Mouse (Mus musculus) bone marrow, adult 2 months (tissue): ENCODE measurements around the gene Nucks1. TPM values are rescaled to one million over a fixed set of nuclear protein-coding genes. Genes with fewer than 3 reads are reported as not detected.
A peak's percentile ranks its signal among the peaks of the same experiment; 100 is the strongest.

Experiments
- H3K27ac ChIP-seq: fragments of 200-500 bp; 2 replicates; pipeline ENCODE4 v1.5.1; 2012; ENCODE audit warnings: low read depth, mild to moderate bottlenecking, control low read depth, inconsistent platforms, low read length; ENCODE audit not compliant: control insufficient read depth, poor library complexity, insufficient read depth
- H3K4me1 ChIP-seq: fragments of 200-500 bp; 2 replicates; pipeline ENCODE4 v1.6.1; 2011; ENCODE audit warnings: low read length; ENCODE audit not compliant: control insufficient read depth, insufficient read depth
- H3K4me3 ChIP-seq: fragments of 200-500 bp; replicated peaks from 2 replicates; pipeline ENCODE3; 2011; ENCODE audit warnings: mild to moderate bottlenecking, low read depth, low read length, control low read depth; ENCODE audit not compliant: control insufficient read depth
- CTCF ChIP-seq: fragments of 200-500 bp; IDR thresholded peaks from 2 replicates; pipeline ENCODE4 v1.5.1; 2011; ENCODE audit warnings: low read length, control low read depth; ENCODE audit not compliant: control insufficient read depth, insufficient read depth
- POLR2A ChIP-seq: fragments of 200-500 bp; IDR thresholded peaks from 2 replicates; pipeline ENCODE4 v1.6.1; 2011; ENCODE audit warnings: low read depth, mild to moderate bottlenecking, control low read depth, low read length, borderline replicate concordance; ENCODE audit not compliant: control insufficient read depth
- WGBS: fragments of 180-500 bp; shearing (Covaris S2); methylation state at CpG from one replicate; pipeline ENCODE4 v1.1.7; 2018; 5-methylcytosine and 5-hydroxymethylcytosine counted together
- polyA plus RNA-seq: library from polyadenylated mRNA; stranded (reverse); fragments of >200 nt; gene quantifications from 2 replicates; pipeline ENCODE4 v1.2.4, GENCODE M21; 2011; ENCODE audit warnings: low replicate concordance; ENCODE audit not compliant: missing spikeins, insufficient read depth, insufficient read length

The Nucks1 gene
- polyA plus RNA-seq, 1 experiment, result 86.6 TPM

GRCm38 (mm10) chr1:131972498-131973334 lies 62.4 kb downstream of the Nucks1 start:
- 71% methylated on average over 13 of the region's 13 CpGs for WGBS
- no peaks in the 10 kb centered on the region for H3K4me1 ChIP-seq
- TF ChIP-seq POLR2A (no peak), CTCF (no peak)
- no peak overlapping the region for H3K27ac ChIP-seq
- no peak overlapping the region for H3K4me3 ChIP-seq

GRCm38 (mm10) chr1:131973991-131974390 lies 63.7 kb downstream of the Nucks1 start:
- Histone ChIP-seq H3K4me3 (no peak overlapping the region), H3K27ac (no peak overlapping the region), H3K4me1 (no peaks in the 10 kb centered on the region)
- 79% methylated on average over 6 of the region's 6 CpGs for WGBS
- TF ChIP-seq POLR2A (no peak), CTCF (no peak)

- no peak overlapping the region for H3K4me3 ChIP-seq
- TF ChIP-seq POLR2A, result no peak
- no peak for TF ChIP-seq CTCF
- WGBS, result 90% methylated on average over 5 of the region's 5 CpGs
- no peaks in the 10 kb centered on the region for H3K4me1 ChIP-seq
- no peak overlapping the region for H3K27ac ChIP-seq
Observed at GRCm38 (mm10) chr1:131976886-131977285, 66.6 kb downstream of the Nucks1 start.

GRCm38 (mm10) chr1:131980471-131980870 lies 70.1 kb downstream of the Nucks1 start:
- no peak overlapping the region for H3K27ac ChIP-seq
- WGBS, result 50% methylated on average over 2 of the region's 2 CpGs
- H3K4me3 ChIP-seq, result no peak overlapping the region
- TF ChIP-seq CTCF (no peak), POLR2A (no peak)
- H3K4me1 ChIP-seq, result no peaks in the 10 kb centered on the region

- 52% methylated on average over 12 of the region's 12 CpGs for WGBS
- TF ChIP-seq CTCF, result peak; percentile 76
- TF ChIP-seq POLR2A, result 0 out of 2 replicates have a peak, but pooled peaks have one; percentile 17
- H3K4me3 ChIP-seq, result no peak overlapping the region
- no peak overlapping the region; the same call in 1 of the 2 replicates for H3K27ac ChIP-seq
- no peaks in the 10 kb centered on the region for H3K4me1 ChIP-seq
Observed at GRCm38 (mm10) chr1:131981378-131982013, 71.2 kb downstream of the Nucks1 start.

- Histone ChIP-seq H3K27ac (no peak overlapping the region), H3K4me1 (no peaks in the 10 kb centered on the region), H3K4me3 (no peak overlapping the region)
- TF ChIP-seq POLR2A (no peak), CTCF (peak; percentile 98)
- 11% methylated on average over 5 of the region's 5 CpGs for WGBS
Observed at GRCm38 (mm10) chr1:131982907-131983306, 72.6 kb downstream of the Nucks1 start.

GRCm38 (mm10) chr1:131983806-131984205 lies 73.5 kb downstream of the Nucks1 start:
- 80% methylated on average over 2 of the region's 2 CpGs for WGBS
- Histone ChIP-seq H3K4me1 (no peaks in the 10 kb centered on the region), H3K4me3 (no peak overlapping the region), H3K27ac (no peak overlapping the region)
- TF ChIP-seq CTCF (no peak), POLR2A (no peak)

Other genes with a start within 250 kb of the Nucks1 start
- 6.5 and 7.2 TPM in 2 replicates for gene Rab7b, start 221.8 kb upstream of the Nucks1 start, polyA plus RNA-seq
- 4.0 TPM in 1 of 2 replicates, not detected in the other for gene Slc26a9, start 166.5 kb upstream of the Nucks1 start, polyA plus RNA-seq
- 0.35 TPM in 1 of 2 replicates, not detected in the other for gene Pm20d1, start 113.2 kb upstream of the Nucks1 start, polyA plus RNA-seq
- 1.4 and 2.2 TPM in 2 replicates for gene Slc41a1, start 83.0 kb upstream of the Nucks1 start, polyA plus RNA-seq
- gene Rab29, start 43.3 kb upstream of the Nucks1 start, polyA plus RNA-seq, result 14.6 and 15.7 TPM in 2 replicates
- gene Slc45a3, start 52.4 kb downstream of the Nucks1 start, polyA plus RNA-seq, result 1.5 and 1.7 TPM in 2 replicates
- 73.2 and 91.1 TPM in 2 replicates for gene Elk4, start 97.1 kb downstream of the Nucks1 start, polyA plus RNA-seq
- gene Mfsd4a, start 157.5 kb downstream of the Nucks1 start, polyA plus RNA-seq, result not detected in 2 replicates
- 1.3 and 3.8 TPM in 2 replicates for gene Cdk18, start 229.2 kb downstream of the Nucks1 start, polyA plus RNA-seq